In genomic region chr6:34919956-34920355, GRCm38 (mm10) we compare ENCODE assay signal across 29 mouse cellular contexts. TPM values are rescaled to one million over a fixed set of nuclear protein-coding genes. Genes with fewer than 3 reads are reported as not detected.
"Had no signal": no experiment of that assay in that cellular context is flagged by ENCODE, and none has a peak within 500 bp of the region (broad histone marks: within the 10 kb centered on the region; RNA-seq: fewer than 3 reads in every experiment).

Gene Stra8 (plus strand): TSS chr6:34920163.

- H3K4me3 ChIP-seq: layer of hippocampus, adult 2 months; liver, embryonic 13.5 days; midbrain, embryonic 10.5 days; midbrain, embryonic 13.5 days; myocyte; neural tube, embryonic 13.5 days; stomach, embryonic 15.5 days had no signal

- DNase-seq: kidney, postnatal 25 days; layer of hippocampus, adult 9-11 months; liver, embryonic 13.5 days; lung, adult 2 months; lung, postnatal 14 days; retina, postnatal 1 day; right cerebral cortex, postnatal 25 days; spleen, adult 18-20 months; thymus, postnatal 25 days had no signal

- H3K36me3 ChIP-seq: liver, embryonic 13.5 days; midbrain, embryonic 10.5 days; midbrain, embryonic 13.5 days; neural tube, embryonic 13.5 days; stomach, embryonic 15.5 days had no signal

- H3K27ac ChIP-seq: kidney, postnatal 0 days; layer of hippocampus, adult 2 months; liver, embryonic 13.5 days; macrophage; midbrain, embryonic 10.5 days; midbrain, embryonic 13.5 days; neural tube, embryonic 13.5 days; stomach, embryonic 15.5 days had no signal

- H3K4me1 ChIP-seq: midbrain, embryonic 10.5 days; midbrain, embryonic 13.5 days; neural tube, embryonic 13.5 days; stomach, embryonic 15.5 days had no signal

- H3K9me3 ChIP-seq: liver, embryonic 13.5 days; midbrain, embryonic 10.5 days; midbrain, embryonic 13.5 days; neural tube, embryonic 13.5 days; stomach, embryonic 15.5 days had no signal

- H3K27me3 ChIP-seq: liver, embryonic 13.5 days; midbrain, embryonic 13.5 days; neural tube, embryonic 13.5 days; stomach, embryonic 15.5 days had no signal

RNA-seq across cellular contexts. Expression of gene Stra8, which starts in this region (rescaled TPM):
- total RNA-seq: layer of hippocampus, adult 2 months; layer of hippocampus, postnatal 25 days; left cerebral cortex, adult 18-20 months; left cerebral cortex, postnatal 25 days; liver, adult 2 months; megakaryocyte, adult 5-6 weeks; monocyte, adult 5-6 weeks; neutrophil, adult 5-6 weeks had no signal
- polyA plus RNA-seq: kidney, embryonic 14.5 days; kidney, postnatal 0 days; limb, embryonic 11.5 days; liver, adult 2 months; liver, embryonic 13.5 days; liver, embryonic 16.5 days; lung, adult 2 months; lung, embryonic 16.5 days; macrophage; midbrain, embryonic 10.5 days; midbrain, embryonic 13.5 days; midbrain, embryonic 16.5 days; myocyte; neural tube, embryonic 13.5 days; stomach, embryonic 15.5 days had no signal
